Mouse (Mus musculus): ENCODE data around the gene Spp1.

DNA sequence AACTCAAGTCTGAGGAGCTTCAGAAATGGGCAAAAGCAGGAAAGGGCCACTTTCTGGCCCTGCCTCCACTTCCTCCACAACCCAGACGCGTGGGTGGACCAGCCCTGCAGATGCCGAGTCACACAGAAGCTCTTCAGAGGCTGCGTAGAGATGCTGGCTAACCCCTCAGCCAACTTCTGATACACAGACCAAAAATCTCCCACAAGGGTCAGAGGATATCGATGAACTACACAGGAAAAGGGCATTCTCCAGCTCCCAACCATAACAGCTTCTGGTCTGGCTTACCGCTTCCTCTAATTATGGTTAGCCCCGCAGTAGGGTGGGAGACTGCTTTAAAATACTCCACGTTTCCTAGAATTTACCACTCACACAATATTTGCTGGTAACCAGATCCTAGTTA is 9.0 kb upstream of the Spp1 start:
- TF ChIP-seq POLR2A (IDR thresholded peaks at IDR 0.05; ENCODE audit: extremely low read depth, insufficient read depth, low read length) (no peak), CTCF (IDR thresholded peaks at IDR 0.05; ENCODE audit: extremely low read depth, insufficient read depth, low read length) (no peak)

Data from cortical plate, adult 2 months (tissue).